Mouse (Mus musculus): ENCODE data around the gene Pomt1. TPM values are rescaled to one million over a fixed set of nuclear protein-coding genes. Genes with fewer than 3 reads are reported as not detected.

The Pomt1 gene
- 13.2 and 15.6 TPM in 2 replicates for polyA plus RNA-seq (2015; fragmentation: Nextera tagmentation; extraction: Ambion mirVana)

- DNase-seq (ENCODE audit: low spot score) = peak; percentile 97
Measured at GRCm38 (mm10) chr2:32235886-32236759, at the start of gene Pomt1. Gene Pomt1, plus strand, starts transcription at chr2:32236590.

GRCm38 (mm10) chr2:32187019-32187551 is 49.3 kb upstream of the Pomt1 start:
- DNase-seq (ENCODE audit: low spot score) = no peak

- no peak for DNase-seq (ENCODE audit: low spot score)
Measured at GRCm38 (mm10) chr2:32187649-32188048, 48.7 kb upstream of the Pomt1 start.

GRCm38 (mm10) chr2:32189060-32189681 is 47.2 kb upstream of the Pomt1 start:
- no peak for DNase-seq (ENCODE audit: low spot score)

GRCm38 (mm10) chr2:32190620-32191019 is 45.8 kb upstream of the Pomt1 start:
- no peak for DNase-seq (ENCODE audit: low spot score)

GRCm38 (mm10) chr2:32191872-32192507 is 44.4 kb upstream of the Pomt1 start:
- peak; percentile 78 for DNase-seq (ENCODE audit: low spot score)

GRCm38 (mm10) chr2:32198977-32199376 is 37.4 kb upstream of the Pomt1 start:
- DNase-seq (ENCODE audit: low spot score) = no peak

- no peak for DNase-seq (ENCODE audit: low spot score)
Measured at GRCm38 (mm10) chr2:32200033-32200432, 36.4 kb upstream of the Pomt1 start.

GRCm38 (mm10) chr2:32200712-32201111 is 35.7 kb upstream of the Pomt1 start:
- DNase-seq (ENCODE audit: low spot score) = no peak

GRCm38 (mm10) chr2:32201527-32201926 is 34.9 kb upstream of the Pomt1 start:
- DNase-seq (ENCODE audit: low spot score) = no peak

- no peak for DNase-seq (ENCODE audit: low spot score)
Measured at GRCm38 (mm10) chr2:32203853-32204252, 32.5 kb upstream of the Pomt1 start.

- no peak for DNase-seq (ENCODE audit: low spot score)
Measured at GRCm38 (mm10) chr2:32207682-32208081, 28.7 kb upstream of the Pomt1 start.

GRCm38 (mm10) chr2:32211689-32212088 is 24.7 kb upstream of the Pomt1 start:
- no peak for DNase-seq (ENCODE audit: low spot score)

GRCm38 (mm10) chr2:32213000-32213399 is 23.4 kb upstream of the Pomt1 start:
- no peak for DNase-seq (ENCODE audit: low spot score)

GRCm38 (mm10) chr2:32215576-32215975 is 20.8 kb upstream of the Pomt1 start:
- DNase-seq (ENCODE audit: low spot score) = no peak

GRCm38 (mm10) chr2:32216506-32216905 is 19.9 kb upstream of the Pomt1 start:
- DNase-seq (ENCODE audit: low spot score) = no peak

- DNase-seq (ENCODE audit: low spot score) = no peak
Measured at GRCm38 (mm10) chr2:32217656-32218055, 18.7 kb upstream of the Pomt1 start.

GRCm38 (mm10) chr2:32218113-32218512 is 18.3 kb upstream of the Pomt1 start:
- DNase-seq (ENCODE audit: low spot score) = no peak

GRCm38 (mm10) chr2:32218541-32219334 is 17.7 kb upstream of the Pomt1 start:
- DNase-seq (ENCODE audit: low spot score) = no peak

GRCm38 (mm10) chr2:32219501-32219900 is 16.9 kb upstream of the Pomt1 start:
- no peak for DNase-seq (ENCODE audit: low spot score)

GRCm38 (mm10) chr2:32220021-32220420 is 16.4 kb upstream of the Pomt1 start:
- DNase-seq (ENCODE audit: low spot score) = no peak

Measured in thymus, postnatal 0 days (tissue).